Mouse (Mus musculus): ENCODE data around the gene Phospho2. TPM values are rescaled to one million over a fixed set of nuclear protein-coding genes. Genes with fewer than 3 reads are reported as not detected.

Gene Phospho2
- polyA plus RNA-seq, 1 experiment from 2014 or later = 22.8 TPM

- H3K4me3 ChIP-seq (replicated peaks) = no peak overlapping the region
- 28% methylated on average over 7 of the region's 7 CpGs for WGBS
- peaks cover 18% of the 10 kb centered on the region; the same call in 1 of the 2 replicates for H3K4me1 ChIP-seq (replicated peaks)
- no peaks in the 10 kb centered on the region for H3K27me3 ChIP-seq (replicated peaks)
- H3K4me2 ChIP-seq (replicated peaks) = no peak overlapping the region
- H3K9ac ChIP-seq = no peak overlapping the region
- H3K27ac ChIP-seq = no peak overlapping the region
- no peaks in the 10 kb centered on the region for H3K9me3 ChIP-seq
- ATAC-seq = no peak
- peaks cover 14% of the 10 kb centered on the region for H3K36me3 ChIP-seq
These were observed 38.6 kb downstream of the Phospho2 start for GRCm38 (mm10) chr2:69828031-69828430.

- no peak for ATAC-seq
- Histone ChIP-seq H3K4me2 (replicated peaks) (no peak overlapping the region), H3K27ac (no peak overlapping the region), H3K27me3 (replicated peaks) (no peaks in the 10 kb centered on the region), H3K9me3 (no peaks in the 10 kb centered on the region), H3K36me3 (peaks cover 19% of the 10 kb centered on the region), H3K9ac (no peak overlapping the region), H3K4me3 (replicated peaks) (no peak overlapping the region), H3K4me1 (replicated peaks) (peaks cover 16% of the 10 kb centered on the region; the same call in 1 of the 2 replicates)
- WGBS = 88% methylated on average over 2 of the region's 2 CpGs
These were observed 40.3 kb downstream of the Phospho2 start for GRCm38 (mm10) chr2:69829680-69830079.

DNA sequence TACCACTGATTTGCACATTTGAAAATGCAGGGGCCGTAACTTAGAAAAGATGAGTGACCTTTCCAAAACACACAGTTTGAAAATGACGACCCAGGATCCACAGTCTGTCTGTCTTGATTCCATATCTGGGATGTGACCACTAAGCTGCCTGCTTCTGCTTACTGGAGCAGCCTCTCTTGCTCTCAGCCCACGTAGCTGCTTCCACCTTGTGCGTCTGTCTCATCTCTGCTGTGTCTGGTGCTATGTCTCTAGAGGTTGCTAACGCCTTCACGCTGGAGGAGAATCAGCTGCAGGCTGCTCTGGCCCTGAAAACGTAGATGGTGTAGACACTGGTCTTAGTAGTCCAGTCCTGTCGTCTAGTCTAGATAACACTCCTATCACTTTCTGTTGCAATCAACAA is 40.7 kb downstream of the Phospho2 start:
- Histone ChIP-seq H3K9me3 (no peaks in the 10 kb centered on the region), H3K27me3 (replicated peaks) (no peaks in the 10 kb centered on the region), H3K36me3 (peaks cover 20% of the 10 kb centered on the region), H3K4me3 (replicated peaks) (no peak overlapping the region), H3K27ac (no peak overlapping the region), H3K4me2 (replicated peaks) (no peak overlapping the region), H3K9ac (no peak overlapping the region), H3K4me1 (replicated peaks) (peaks cover 14% of the 10 kb centered on the region; the same call in 1 of the 2 replicates)
- 85% methylated on average over 8 of the region's 8 CpGs for WGBS
- no peak for ATAC-seq

DNA sequence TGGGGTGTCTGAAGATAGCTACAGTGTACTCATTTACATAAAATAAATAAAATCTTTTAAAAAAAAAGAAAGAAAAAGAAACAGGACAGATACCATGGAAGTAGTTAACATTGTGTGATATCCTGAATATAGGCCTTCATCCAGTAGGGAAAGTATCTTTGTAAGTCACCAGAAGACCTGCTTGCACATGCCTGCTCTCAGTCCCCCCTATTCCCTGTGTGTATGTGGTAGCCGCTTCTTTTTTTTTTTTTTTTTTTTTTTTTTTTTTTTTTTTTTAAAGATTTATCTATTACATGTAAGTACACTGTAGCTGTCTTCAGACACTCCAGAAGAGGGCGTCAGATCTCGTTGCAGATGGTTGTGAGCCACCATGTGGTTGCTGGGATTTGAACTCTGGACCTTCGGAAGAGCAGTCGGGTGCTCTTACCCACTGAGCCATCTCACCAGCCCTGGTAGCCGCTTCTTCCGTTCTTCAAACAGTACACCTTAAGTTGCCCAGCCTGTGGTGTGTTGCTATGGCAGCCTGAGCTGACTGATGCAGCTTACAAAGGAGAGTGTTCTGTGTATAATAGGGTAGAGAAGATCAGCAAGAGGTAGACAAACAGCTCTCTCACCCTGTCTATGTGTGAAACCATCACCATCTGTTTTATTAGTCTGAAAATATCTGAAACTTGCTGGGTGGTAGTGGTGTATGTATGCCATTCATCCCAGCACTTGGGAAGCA is 48.0 kb downstream of the Phospho2 start:
- no peak overlapping the region for H3K4me3 ChIP-seq (replicated peaks)
- H3K4me2 ChIP-seq (replicated peaks) = no peak overlapping the region
- no peak overlapping the region for H3K27ac ChIP-seq
- 0 out of 2 replicates have a peak, but pooled peaks have one; percentile 23 for ATAC-seq
- H3K36me3 ChIP-seq = 0 out of 2 replicates have a peak, but pooled peaks cover 12% of the 10 kb centered on the region
- H3K9me3 ChIP-seq = no peaks in the 10 kb centered on the region
- H3K27me3 ChIP-seq (replicated peaks) = no peaks in the 10 kb centered on the region
- 75% methylated on average over 7 of the region's 7 CpGs for WGBS
- no peaks in the 10 kb centered on the region for H3K4me1 ChIP-seq (replicated peaks)
- H3K9ac ChIP-seq = no peak overlapping the region

- 40% methylated on average over 3 of the region's 3 CpGs for WGBS
These were observed 48.6 kb downstream of the Phospho2 start for GRCm38 (mm10) chr2:69837996-69838395.

DNA sequence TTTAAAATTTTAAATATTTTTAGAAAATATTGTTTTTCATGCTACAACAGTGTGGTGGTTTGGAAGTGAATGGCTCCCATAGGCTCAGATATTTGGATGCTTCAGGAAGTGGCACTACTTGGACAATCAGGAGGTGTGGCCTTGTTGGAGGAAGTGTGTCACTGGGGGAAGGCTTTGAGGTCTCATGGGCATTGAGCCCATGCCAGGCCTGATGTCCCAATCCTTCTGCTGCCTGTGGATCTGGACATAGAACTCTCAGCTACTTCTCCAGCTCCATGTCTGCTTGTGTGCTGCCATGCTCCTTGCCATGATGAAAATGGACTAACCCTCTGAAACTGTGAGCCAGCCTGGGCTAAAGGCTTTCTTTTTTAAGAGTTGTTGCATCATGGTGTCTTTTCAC is 49.3 kb downstream of the Phospho2 start:
- no peak overlapping the region for H3K27ac ChIP-seq
- no peak for ATAC-seq

More at GRCm38 (mm10) chr2:69837996-69838395, 48.6 kb downstream of the Phospho2 start:
- H3K27me3 ChIP-seq (replicated peaks) = no peaks in the 10 kb centered on the region
- no peaks in the 10 kb centered on the region for H3K9me3 ChIP-seq
- 0 out of 2 replicates have a peak, but pooled peaks cover 12% of the 10 kb centered on the region for H3K36me3 ChIP-seq
- no peaks in the 10 kb centered on the region for H3K4me1 ChIP-seq (replicated peaks)
- H3K9ac ChIP-seq = no peak overlapping the region
- H3K4me3 ChIP-seq (replicated peaks) = no peak overlapping the region
- no peak overlapping the region for H3K4me2 ChIP-seq (replicated peaks)
- 0 out of 2 replicates have a peak, but pooled peaks have one; percentile 8 for ATAC-seq
- no peak overlapping the region for H3K27ac ChIP-seq

GRCm38 (mm10) chr2:69840261-69840660 is 50.8 kb downstream of the Phospho2 start:
- Histone ChIP-seq H3K27ac (no peak overlapping the region), H3K9me3 (no peaks in the 10 kb centered on the region)
- WGBS = 36% methylated on average over 6 of the region's 6 CpGs

More for the DNA sequence above, 49.3 kb downstream of the Phospho2 start:
- Histone ChIP-seq H3K27me3 (replicated peaks) (no peaks in the 10 kb centered on the region), H3K9ac (no peak overlapping the region), H3K4me2 (replicated peaks) (no peak overlapping the region), H3K4me3 (replicated peaks) (no peak overlapping the region), H3K36me3 (0 out of 2 replicates have a peak, but pooled peaks cover 11% of the 10 kb centered on the region), H3K4me1 (replicated peaks) (no peaks in the 10 kb centered on the region), H3K9me3 (no peaks in the 10 kb centered on the region)

GRCm38 (mm10) chr2:69849215-69849614 is 59.8 kb downstream of the Phospho2 start:
- Histone ChIP-seq H3K27me3 (replicated peaks) (no peaks in the 10 kb centered on the region), H3K36me3 (no peaks in the 10 kb centered on the region), H3K27ac (peak overlapping the region; percentile 22; the same call in 1 of the 2 replicates), H3K4me1 (replicated peaks) (no peaks in the 10 kb centered on the region), H3K4me2 (replicated peaks) (no peak overlapping the region), H3K9me3 (no peaks in the 10 kb centered on the region), H3K4me3 (replicated peaks) (no peak overlapping the region), H3K9ac (no peak overlapping the region)
- no peak for ATAC-seq
- WGBS = 68% methylated on average over 6 of the region's 6 CpGs

More at GRCm38 (mm10) chr2:69840261-69840660, 50.8 kb downstream of the Phospho2 start:
- 0 out of 2 replicates have a peak, but pooled peaks cover 3% of the 10 kb centered on the region for H3K36me3 ChIP-seq
- no peak overlapping the region for H3K4me2 ChIP-seq (replicated peaks)
- no peak overlapping the region for H3K9ac ChIP-seq
- no peak overlapping the region for H3K4me3 ChIP-seq (replicated peaks)
- H3K4me1 ChIP-seq (replicated peaks) = no peaks in the 10 kb centered on the region
- H3K27me3 ChIP-seq (replicated peaks) = no peaks in the 10 kb centered on the region
- no peak for ATAC-seq

Other genes starting within 250 kb of the Phospho2 start
- gene Lrp2, start 203.6 kb upstream of the Phospho2 start, polyA plus RNA-seq (2015; fragmentation: Nextera tagmentation; extraction: Ambion mirVana) = 2.1 and 2.3 TPM in 2 replicates
- 10.4 and 15.8 TPM in 2 replicates for gene Bbs5, start 142.5 kb upstream of the Phospho2 start, polyA plus RNA-seq (2015; fragmentation: Nextera tagmentation; extraction: Ambion mirVana)
- gene Klhl41, start 119.5 kb upstream of the Phospho2 start, polyA plus RNA-seq (2015; fragmentation: Nextera tagmentation; extraction: Ambion mirVana) = 0.09 and 0.34 TPM in 2 replicates
- 11.6 and 12.3 TPM in 2 replicates for gene Fastkd1, start 76.1 kb upstream of the Phospho2 start, polyA plus RNA-seq (2015; fragmentation: Nextera tagmentation; extraction: Ambion mirVana)
- gene Ppig, start 67.1 kb upstream of the Phospho2 start, polyA plus RNA-seq (2015; fragmentation: Nextera tagmentation; extraction: Ambion mirVana) = 122 and 151 TPM in 2 replicates
- 1.4 and 1.5 TPM in 2 replicates for gene Ccdc173, start within 50 bp of the Phospho2 start, polyA plus RNA-seq (2015; fragmentation: Nextera tagmentation; extraction: Ambion mirVana)
- gene Klhl23, start 32.3 kb downstream of the Phospho2 start, polyA plus RNA-seq (2015; fragmentation: Nextera tagmentation; extraction: Ambion mirVana) = 33.3 and 37.2 TPM in 2 replicates
- gene Ssb, start 71.9 kb downstream of the Phospho2 start, polyA plus RNA-seq (2015; fragmentation: Nextera tagmentation; extraction: Ambion mirVana) = 290 and 358 TPM in 2 replicates
- gene Mettl5, start 96.0 kb downstream of the Phospho2 start, polyA plus RNA-seq (2015; fragmentation: Nextera tagmentation; extraction: Ambion mirVana) = 39.8 and 41.2 TPM in 2 replicates
- 10.5 and 10.9 TPM in 2 replicates for gene Ubr3, start 107.6 kb downstream of the Phospho2 start, polyA plus RNA-seq (2015; fragmentation: Nextera tagmentation; extraction: Ambion mirVana)
- 0.13 and 0.21 TPM in 2 replicates for gene Myo3b, start 249.5 kb downstream of the Phospho2 start, polyA plus RNA-seq (2015; fragmentation: Nextera tagmentation; extraction: Ambion mirVana)

All from intestine, embryonic 15.5 days (tissue).